Mouse (Mus musculus) small intestine, adult 2 months (tissue): ENCODE results near the gene P2rx5.

ENCODE experiments used
- CTCF ChIP-seq: fragments of 200-500 bp; IDR thresholded peaks from 2 replicates; pipeline ENCODE4 v1.5.1; 2012; ENCODE audit warnings: low read depth, mild to moderate bottlenecking, control low read depth, inconsistent platforms, low read length, moderate library complexity, mixed read lengths; ENCODE audit not compliant: insufficient replicate concordance, insufficient read length; ENCODE audit errors: extremely low read depth
- POLR2A ChIP-seq: fragments of 200-500 bp; IDR thresholded peaks from 2 replicates; pipeline ENCODE4 v1.6.1; 2012; ENCODE audit warnings: low read depth, mild to moderate bottlenecking, control low read depth, inconsistent platforms, low read length, moderate library complexity

DNA sequence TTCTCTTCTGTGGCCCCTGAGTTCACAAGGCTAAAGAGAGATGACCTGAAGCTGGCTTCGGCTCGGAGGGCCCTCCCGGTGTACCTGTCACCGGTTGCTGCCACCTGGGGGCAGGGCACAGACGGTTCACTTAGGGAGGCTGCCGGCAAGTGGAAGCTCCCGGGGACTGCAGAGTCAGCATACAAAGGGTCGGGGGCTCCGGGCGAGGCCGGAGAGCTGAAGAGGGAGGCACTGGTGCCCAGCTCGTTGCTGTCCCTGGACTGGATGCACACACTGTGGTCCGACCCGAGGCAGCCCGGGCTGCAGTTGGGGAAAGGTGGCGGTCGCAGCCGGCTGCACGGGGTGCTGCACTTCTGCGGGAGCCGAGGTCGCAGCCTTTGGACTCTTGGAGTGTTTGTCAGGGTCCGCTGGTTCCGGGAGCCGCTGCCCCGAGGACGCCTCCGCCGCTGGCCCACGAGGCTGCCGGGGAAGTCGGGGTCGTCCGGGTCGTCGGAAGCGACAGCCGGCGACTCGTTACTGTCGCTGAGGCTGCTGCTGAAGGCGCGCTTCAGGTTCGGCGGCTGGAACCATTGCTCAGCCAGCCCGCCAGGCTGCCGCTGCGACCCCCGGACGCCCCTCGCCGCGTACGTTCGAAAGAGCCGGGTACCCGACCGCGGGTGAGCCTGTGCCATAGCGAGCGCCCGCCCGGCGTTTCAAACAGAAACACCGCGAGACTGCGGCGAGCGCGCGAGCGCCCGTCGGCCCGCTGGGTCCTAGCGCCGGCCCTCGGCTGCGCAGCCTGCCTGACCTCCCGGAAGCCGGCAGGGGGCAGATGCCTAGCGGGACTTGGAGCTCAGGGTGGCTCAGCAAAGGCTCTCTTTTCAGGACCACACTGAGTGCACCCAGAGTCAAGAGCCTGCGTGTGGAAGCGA, 22.4 kb upstream of the P2rx5 start, which contains the start of gene Haspin:
- peak; percentile 94 for TF ChIP-seq CTCF
- peak; percentile 44; the same call in 1 of the 2 replicates for TF ChIP-seq POLR2A
